Mouse (Mus musculus) cerebellum, adult 8-10 months (tissue): ENCODE results near the gene Tmem174.

Experiments
- DNase-seq: peaks from one replicate; pipeline ENCODE4 v3.0.0; 2022

Gene Tmem174

DNA sequence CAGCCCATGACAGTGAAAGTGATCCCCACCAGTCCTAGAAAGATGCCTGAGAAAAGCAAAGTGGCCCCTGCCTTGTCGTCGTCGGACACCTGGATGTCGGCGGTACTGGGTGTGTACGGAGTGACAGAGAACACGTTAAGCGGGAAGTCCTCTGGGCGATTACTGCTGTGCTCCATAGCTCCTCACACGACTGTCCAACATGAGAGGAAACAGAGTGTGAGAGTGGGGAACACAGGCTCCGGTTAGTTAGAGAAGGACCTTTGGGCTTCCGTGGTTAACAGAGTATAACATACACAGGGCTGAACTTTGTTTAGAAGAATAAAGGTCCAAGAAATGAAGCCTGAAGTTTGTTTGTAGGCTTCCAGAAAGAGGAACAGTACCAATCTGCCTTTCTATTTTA lies at the start of gene Tmem174:
TSS of gene Tmem174 (minus strand) at position 266 of the 400 bp plus-strand sequence.
- no peak for DNase-seq

- DNase-seq, result no peak
Observed at GRCm38 (mm10) chr13:98684144-98684900, 47.1 kb upstream of the Tmem174 start.

- DNase-seq, result no peak
Observed at GRCm38 (mm10) chr13:98683412-98683811, 46.2 kb upstream of the Tmem174 start.

GRCm38 (mm10) chr13:98680470-98681060 lies 43.4 kb upstream of the Tmem174 start:
- no peak for DNase-seq

- DNase-seq, result no peak
Observed at GRCm38 (mm10) chr13:98679631-98680041, 42.4 kb upstream of the Tmem174 start.

DNA sequence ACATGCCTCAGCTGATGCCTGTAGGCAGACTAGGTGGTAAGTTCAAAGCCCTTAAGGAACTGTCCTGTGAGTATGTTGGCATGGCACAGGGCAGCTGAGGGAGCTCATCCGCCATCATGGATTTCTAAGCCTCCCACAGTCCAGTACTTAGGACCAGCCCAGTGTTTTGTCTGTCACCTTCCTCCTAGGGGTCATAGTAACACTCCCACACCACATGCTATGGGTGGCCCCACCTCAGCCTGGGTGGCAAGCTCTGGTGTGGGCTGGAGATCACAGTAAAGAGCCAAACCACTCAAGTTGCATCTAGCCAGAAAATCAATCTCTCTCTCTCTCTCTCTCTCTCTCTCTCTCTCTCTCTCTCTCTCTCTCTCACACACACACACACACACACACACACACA lies 42.0 kb upstream of the Tmem174 start:
- no peak for DNase-seq

DNA sequence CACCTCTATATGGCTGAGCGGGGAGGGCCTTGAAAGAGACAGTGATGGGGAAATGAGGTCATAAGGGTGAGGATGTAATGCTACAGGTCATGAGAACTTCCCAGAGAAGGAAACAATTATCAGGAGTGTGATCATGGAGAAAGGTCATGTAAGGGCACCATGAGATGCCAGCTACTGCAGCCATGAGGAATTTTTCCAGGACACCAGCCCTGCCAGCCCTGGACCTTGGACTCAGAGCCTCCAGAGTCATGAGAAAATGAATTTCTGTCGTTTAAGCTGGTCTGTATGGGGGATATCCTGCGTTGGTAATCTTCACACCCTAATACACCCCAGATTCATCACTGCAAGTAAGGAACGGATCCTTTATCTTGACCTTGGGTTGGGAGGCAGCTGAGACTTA lies 36.7 kb upstream of the Tmem174 start:
- no peak for DNase-seq

DNA sequence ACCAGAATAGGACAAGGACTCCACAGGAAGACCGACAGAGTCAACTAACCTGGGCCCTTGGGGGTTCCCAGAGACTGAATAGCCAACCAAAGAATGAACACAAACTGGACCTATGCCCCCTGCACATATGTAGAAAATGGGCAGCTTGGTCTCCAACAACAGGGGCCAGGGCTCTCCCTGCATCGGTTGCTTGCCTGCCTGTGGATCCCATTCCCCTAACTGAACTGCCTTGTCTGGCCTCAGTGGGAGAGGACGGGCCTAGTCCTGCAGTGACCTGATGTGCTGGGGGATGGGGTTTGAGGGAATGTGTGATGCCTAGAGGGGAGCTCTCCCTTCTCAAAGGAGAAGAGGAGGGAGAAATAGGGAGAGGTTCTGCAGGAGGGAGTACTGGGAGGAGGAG lies 32.1 kb upstream of the Tmem174 start:
- DNase-seq, result no peak

GRCm38 (mm10) chr13:98667316-98667715 lies 30.1 kb upstream of the Tmem174 start:
- DNase-seq, result no peak

DNA sequence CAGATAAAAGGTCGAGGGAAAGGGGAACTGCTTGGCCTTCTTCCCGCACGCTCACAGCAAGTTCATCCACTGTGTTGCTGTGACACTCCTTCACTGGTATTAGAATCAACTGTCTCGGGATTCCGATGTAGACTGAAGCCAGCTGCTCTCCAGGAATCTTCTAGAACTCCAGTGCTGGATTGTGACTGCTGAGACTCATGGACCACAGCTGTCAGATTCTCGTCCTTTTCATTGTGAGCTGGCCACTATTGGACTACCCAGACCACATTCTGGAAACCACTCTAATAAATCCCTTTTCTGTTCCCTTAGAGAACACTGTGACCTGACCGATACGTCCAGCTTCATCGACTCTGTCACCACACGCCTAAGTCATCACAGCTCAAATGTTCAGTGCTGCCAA lies 28.0 kb upstream of the Tmem174 start:
- DNase-seq, result no peak

GRCm38 (mm10) chr13:98662173-98662675 lies 25.0 kb upstream of the Tmem174 start:
- DNase-seq, result no peak

- no peak for DNase-seq
Observed at GRCm38 (mm10) chr13:98656034-98656471, 18.8 kb upstream of the Tmem174 start.

DNA sequence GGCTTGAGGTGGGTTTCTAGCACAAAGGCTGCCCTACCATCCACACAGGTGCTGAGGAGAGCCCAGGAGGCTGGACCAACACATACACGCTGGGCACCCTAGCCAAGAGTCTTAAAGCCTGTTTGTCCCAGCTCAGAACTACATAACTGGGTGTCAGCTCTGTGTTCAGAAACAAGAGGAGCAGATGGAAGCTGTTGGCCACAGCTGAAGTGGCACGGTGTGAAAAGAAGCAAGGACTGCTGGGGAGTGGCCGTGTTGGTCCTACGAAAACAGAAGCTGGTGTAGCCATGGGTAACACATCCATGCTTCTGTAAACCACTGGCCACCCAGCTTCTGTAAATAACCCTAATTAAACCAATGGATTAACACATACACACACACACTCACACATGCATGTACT lies 18.1 kb upstream of the Tmem174 start:
- no peak for DNase-seq

DNA sequence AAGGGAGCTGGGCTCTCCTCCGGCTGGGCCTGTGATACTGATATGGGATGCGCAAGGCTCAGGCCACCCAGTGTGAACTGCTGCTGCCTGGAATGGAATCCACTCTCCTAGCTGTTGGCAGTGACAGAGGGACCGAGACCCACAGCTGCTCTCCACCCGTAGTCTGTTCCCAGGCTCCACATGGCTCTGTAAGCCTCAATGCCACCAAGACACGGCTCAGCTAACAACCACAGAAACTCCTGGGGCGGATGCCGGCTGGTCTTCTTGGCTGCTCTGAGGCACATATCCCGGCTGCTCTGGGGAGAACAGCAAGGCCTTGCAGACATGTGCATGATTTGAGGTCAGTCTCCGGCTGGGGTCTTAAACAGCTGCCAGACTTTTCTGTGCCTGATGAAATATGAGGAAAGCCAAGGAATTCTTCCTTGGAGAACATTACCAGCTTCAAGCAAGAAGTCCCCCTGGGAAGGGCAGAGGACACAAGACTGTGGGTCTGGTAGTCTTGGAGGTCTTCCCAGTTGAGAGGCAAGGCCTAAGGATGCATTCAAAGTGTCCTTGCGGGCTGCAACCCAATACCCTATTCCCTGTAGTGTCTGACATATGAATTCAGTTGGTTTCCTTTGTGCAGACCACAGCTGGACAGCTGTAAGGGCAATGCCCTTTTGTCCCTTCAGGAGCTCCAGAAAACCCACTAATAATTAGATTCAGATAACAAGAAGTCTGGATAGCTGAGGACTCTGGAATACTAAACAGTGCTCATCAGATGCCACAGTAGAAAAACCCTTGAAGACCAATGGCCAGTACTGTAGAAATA lies 17.1 kb upstream of the Tmem174 start:
- no peak for DNase-seq

DNA sequence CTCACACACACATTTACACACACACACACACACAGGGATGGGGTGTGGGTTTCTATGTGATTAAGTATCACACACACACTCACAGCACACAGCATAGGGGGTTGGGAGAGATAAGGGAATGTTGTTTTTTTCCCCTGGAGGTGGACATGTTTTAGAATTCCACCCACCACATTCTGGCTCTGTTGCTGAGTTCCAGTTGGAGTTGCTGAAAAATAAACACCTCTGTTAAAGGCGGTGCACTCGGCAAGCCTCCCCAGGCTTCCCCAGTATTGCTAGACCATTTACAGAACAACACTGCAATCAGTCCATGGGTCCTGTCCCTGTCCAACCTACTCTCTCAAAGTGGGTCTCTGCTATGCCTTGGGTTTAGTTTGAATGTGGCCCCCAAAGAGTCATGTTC lies 15.0 kb upstream of the Tmem174 start:
- no peak for DNase-seq

DNA sequence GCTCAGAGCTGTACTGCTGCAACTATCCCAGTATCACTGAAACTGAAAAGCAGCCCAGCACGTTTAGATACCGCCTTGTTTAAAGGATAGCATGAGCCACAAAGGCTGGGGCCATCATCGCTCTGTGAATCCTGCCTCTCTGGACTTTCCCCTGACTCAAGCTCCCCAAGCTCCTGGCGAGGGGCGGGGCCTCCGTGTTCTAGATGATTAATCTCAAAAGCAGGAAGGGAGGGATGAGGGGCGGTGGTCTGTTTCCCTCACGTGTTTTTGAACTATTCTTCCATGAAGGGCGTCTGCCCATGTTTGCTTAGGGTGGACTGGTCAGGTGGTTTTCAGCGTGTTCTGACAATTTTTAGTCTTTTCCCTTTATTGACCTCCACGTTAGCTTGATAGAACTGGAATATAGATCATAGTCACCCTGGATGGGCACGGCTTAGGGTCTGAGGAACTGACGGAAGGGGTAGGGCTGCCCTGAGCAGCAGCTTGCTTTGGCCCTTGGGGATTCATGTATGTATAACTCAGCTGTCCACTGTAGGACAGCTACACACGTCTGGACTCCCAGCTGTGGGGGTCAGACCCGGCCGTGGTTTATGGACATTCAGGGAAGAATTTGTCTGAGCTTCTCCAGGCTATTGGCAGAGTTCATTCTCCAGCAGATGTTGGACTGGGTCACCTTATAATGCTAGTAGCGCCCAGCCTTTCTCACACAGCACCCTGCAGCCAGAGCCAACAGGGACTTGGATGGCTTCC lies 14.2 kb upstream of the Tmem174 start:
- no peak for DNase-seq

GRCm38 (mm10) chr13:98647775-98648568 lies 10.8 kb upstream of the Tmem174 start:
- no peak for DNase-seq

DNA sequence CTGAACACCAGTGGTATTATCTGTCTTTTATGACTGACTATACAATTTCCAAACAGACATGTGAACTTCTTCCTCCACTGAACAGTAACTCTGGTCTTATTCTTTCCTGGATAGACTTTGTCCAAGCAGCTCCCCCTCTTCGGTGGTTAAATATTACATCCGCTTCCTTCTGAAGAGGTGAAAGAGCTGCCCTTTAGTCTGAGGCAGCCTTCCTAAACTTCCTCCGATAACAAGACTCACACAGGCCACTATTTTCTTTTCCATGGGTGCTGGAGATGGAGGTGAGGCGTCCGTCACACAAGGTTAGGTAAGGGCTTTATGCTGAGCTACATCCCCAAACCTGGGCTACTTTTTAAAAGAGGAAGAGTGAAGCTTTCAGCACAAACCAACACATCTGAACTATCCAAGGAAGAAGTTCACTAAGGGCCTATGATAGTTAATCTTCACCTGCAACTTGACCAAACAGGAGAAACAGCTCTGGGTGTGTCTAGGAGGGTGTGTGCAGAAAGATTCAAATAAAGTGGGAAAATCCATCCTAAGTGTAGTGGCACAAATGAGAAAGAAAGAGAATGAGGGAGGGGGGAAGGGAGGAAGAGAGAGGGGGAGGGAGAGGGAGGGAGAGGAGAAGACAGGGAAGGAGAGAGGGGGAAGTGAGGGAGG lies 1.4 kb upstream of the Tmem174 start:
- DNase-seq, result no peak

DNA sequence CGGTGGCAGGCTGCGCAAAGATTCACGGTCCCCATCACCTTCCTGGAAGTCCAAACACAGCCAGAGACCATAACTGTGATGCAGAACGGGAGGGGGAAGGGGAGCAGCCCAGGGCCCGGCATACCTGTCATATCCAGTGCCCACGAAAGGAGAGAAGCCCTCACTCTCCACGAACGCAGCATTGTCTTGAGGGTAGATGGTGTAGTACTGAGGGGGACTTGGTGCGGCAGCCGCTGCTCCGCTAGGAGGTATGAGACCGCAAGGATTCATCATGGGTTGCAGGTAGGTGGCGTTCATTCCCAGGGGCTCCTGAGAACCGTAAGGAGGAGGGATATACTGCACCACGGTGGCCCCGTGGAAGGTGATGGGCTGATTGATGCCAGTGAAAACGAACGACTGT lies 639 bp downstream of the Tmem174 start:
- DNase-seq, result no peak

DNA sequence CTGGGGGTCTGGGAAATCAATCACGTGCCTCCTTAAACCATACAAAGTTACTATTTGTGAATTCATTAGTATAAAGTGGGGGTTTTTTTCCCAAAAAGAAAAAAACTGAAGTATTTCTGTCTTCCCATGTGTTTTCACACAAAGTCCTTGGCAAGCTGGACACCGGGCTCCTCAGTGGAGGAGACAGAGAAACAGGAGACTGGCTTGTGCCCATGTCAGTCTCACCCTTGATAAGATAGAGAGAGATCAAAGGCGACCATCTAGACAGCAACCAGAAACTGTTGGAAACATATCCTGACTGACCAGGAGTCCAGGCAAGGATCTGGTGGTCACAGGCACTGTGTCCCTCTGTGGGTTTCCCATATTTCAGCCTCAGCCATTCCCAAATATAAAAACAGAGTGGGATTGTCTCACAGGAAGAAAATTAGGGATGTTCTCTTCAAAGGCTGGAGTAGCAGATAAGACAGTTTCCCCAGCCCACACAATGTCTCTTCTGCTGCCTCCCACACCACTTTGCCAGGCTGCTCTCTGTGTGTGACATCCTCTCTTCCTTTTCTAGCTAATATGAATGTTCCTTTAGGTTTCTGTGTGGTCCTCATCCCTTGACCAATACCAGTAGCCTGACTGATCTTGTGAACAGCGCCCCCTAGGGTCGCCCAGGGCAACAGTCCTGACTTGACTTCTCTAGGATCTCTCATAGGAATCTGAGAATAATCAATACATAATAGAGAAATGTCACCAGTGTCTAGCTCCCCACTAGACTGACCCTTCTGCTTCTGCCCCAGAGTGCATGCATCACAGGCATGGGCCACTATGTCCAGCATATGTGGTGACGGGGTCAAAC lies 3.3 kb downstream of the Tmem174 start:
- DNase-seq, result no peak
